In genomic region chrX:12312534-12312933, GRCm38 (mm10) we compare ENCODE assay signal across 13 mouse cellular contexts.
DNase-seq lines count a peak whose midpoint lies in the region; ATAC-seq and TF ChIP-seq lines count a peak whose summit lies in the region.
"Had no signal": no experiment of that assay in that cellular context is flagged by ENCODE, and none has a peak within 500 bp of the region (broad histone marks: within the 10 kb centered on the region; RNA-seq: fewer than 3 reads in every experiment).

No protein-coding gene starts in this region.

- DNase-seq in spleen, adult 12 weeks (ENCODE audit: low spot score), result peak; percentile 60
- DNase-seq in spleen, adult 18-20 months, result no peak
- peak; percentile 10 for DNase-seq in lung, postnatal 36 days
- DNase-seq in kidney, adult 2 months, result no peak
- DNase-seq: adrenal gland, adult 2 months; cerebellum, adult 2 months; kidney, postnatal 25 days had no signal

- no peak overlapping the region for H3K27ac ChIP-seq in heart, embryonic 13.5 days (replicated peaks)
- no peak overlapping the region for H3K27ac ChIP-seq in hindbrain, embryonic 16.5 days (ENCODE audit: low read depth, low read length)
- H3K27ac ChIP-seq in kidney, adult 2 months (ENCODE audit: insufficient read depth, low read depth, low read length), result no peak overlapping the region
- H3K27ac ChIP-seq: hindbrain, embryonic 13.5 days; midbrain, embryonic 13.5 days had no signal

- H3K4me1 ChIP-seq in heart, embryonic 13.5 days, result peaks cover 9% of the 10 kb centered on the region
- no peaks in the 10 kb centered on the region for H3K4me1 ChIP-seq in hindbrain, embryonic 16.5 days (ENCODE audit: control insufficient read depth, insufficient read depth, low read depth, low read length)
- no peaks in the 10 kb centered on the region; the same call in 1 of the 2 replicates for H3K4me1 ChIP-seq in kidney, adult 2 months (ENCODE audit: control insufficient read depth, insufficient read depth, low read length)
- H3K4me1 ChIP-seq: hindbrain, embryonic 13.5 days; midbrain, embryonic 13.5 days had no signal

- H3K9ac ChIP-seq in heart, embryonic 13.5 days, result no peak overlapping the region
- H3K9ac ChIP-seq in hindbrain, embryonic 16.5 days (ENCODE audit: low read depth, low read length), result no peak overlapping the region
- H3K9ac ChIP-seq: hindbrain, embryonic 13.5 days; midbrain, embryonic 13.5 days had no signal

- WGBS in heart, embryonic 13.5 days, result 22% methylated on average over 5 of the region's 5 CpGs
- 86% methylated on average over 5 of the region's 5 CpGs for WGBS in hindbrain, embryonic 16.5 days
- WGBS in kidney, adult 2 months, result 79% methylated on average over 5 of the region's 5 CpGs

- H3K36me3 ChIP-seq in heart, embryonic 13.5 days, result no peaks in the 10 kb centered on the region
- no peaks in the 10 kb centered on the region for H3K36me3 ChIP-seq in hindbrain, embryonic 16.5 days (ENCODE audit: control insufficient read depth, insufficient read depth, low read length)
- H3K36me3 ChIP-seq in kidney, adult 2 months (ENCODE audit: control insufficient read depth, insufficient read depth, low read length), result no peaks in the 10 kb centered on the region
- H3K36me3 ChIP-seq: hindbrain, embryonic 13.5 days; midbrain, embryonic 13.5 days had no signal

- 0 out of 2 replicates have a peak, but pooled peaks have one; percentile 14 for ATAC-seq in heart, embryonic 13.5 days (ENCODE audit: extremely low read depth, insufficient number of reproducible peaks, low FRiP score, low TSS enrichment)
- ATAC-seq in cerebellum, adult (ENCODE audit: insufficient number of reproducible peaks, low FRiP score, low TSS enrichment), result no peak
- no peak for ATAC-seq in hindbrain, embryonic 16.5 days
- no peak for ATAC-seq in inflammation-experienced regulatory T-cells, adult 6 months
- ATAC-seq: midbrain, embryonic 13.5 days had no signal

- H3K9me3 ChIP-seq in heart, embryonic 13.5 days, result no peaks in the 10 kb centered on the region
- H3K9me3 ChIP-seq in hindbrain, embryonic 16.5 days (ENCODE audit: control insufficient read depth, low read length), result no peaks in the 10 kb centered on the region
- H3K9me3 ChIP-seq: hindbrain, embryonic 13.5 days; midbrain, embryonic 13.5 days had no signal

- H3K4me3 ChIP-seq in heart, embryonic 13.5 days, result no peak overlapping the region
- no peak overlapping the region for H3K4me3 ChIP-seq in hindbrain, embryonic 16.5 days (ENCODE audit: low read length)
- H3K4me3 ChIP-seq in kidney, adult 2 months (ENCODE audit: insufficient read depth, low read depth, low read length), result no peak overlapping the region
- H3K4me3 ChIP-seq: hindbrain, embryonic 13.5 days; midbrain, embryonic 13.5 days had no signal

- H3K27me3 ChIP-seq in heart, embryonic 13.5 days (replicated peaks), result 0 out of 2 replicates have a peak, but pooled peaks cover 10% of the 10 kb centered on the region
- H3K27me3 ChIP-seq in hindbrain, embryonic 16.5 days (replicated peaks; ENCODE audit: control insufficient read depth, insufficient read depth, low read length), result no peaks in the 10 kb centered on the region
- no peaks in the 10 kb centered on the region for H3K27me3 ChIP-seq in kidney, adult 2 months (replicated peaks; ENCODE audit: control insufficient read depth, insufficient read depth, low read length)
- H3K27me3 ChIP-seq: hindbrain, embryonic 13.5 days; midbrain, embryonic 13.5 days had no signal

- TF ChIP-seq CTCF in kidney, adult 2 months (conservative IDR thresholded peaks at IDR 0.05; ENCODE audit: insufficient read depth, insufficient read length, low read depth, low read length), result no peak

- H3K4me2 ChIP-seq in heart, embryonic 13.5 days, result no peak overlapping the region
- no peak overlapping the region for H3K4me2 ChIP-seq in hindbrain, embryonic 16.5 days (ENCODE audit: low read length)
- H3K4me2 ChIP-seq: hindbrain, embryonic 13.5 days; midbrain, embryonic 13.5 days had no signal

- no peak for TF ChIP-seq POLR2A in kidney, adult 2 months (IDR thresholded peaks at IDR 0.05; ENCODE audit: low read depth, low read length)

Comparison
In these comparisons a context has a peak if more than half of its experiments do, and no peak if none do; other contexts are left out.
1. DNase-seq: peak in spleen, adult 12 weeks (single experiment) and lung, postnatal 36 days (single experiment); none in spleen, adult 18-20 months (0 of 2) and kidney, adult 2 months (single experiment).